Mouse (Mus musculus): ENCODE data around the gene Fndc7.
A peak's percentile ranks its signal among the peaks of the same experiment; 100 is the strongest.
"Not testable (repeated sequence)": the region's sequence is repeated elsewhere in the genome, so short reads cannot be mapped to it uniquely, and the experiment has no call there.

Gene Fndc7

DNA sequence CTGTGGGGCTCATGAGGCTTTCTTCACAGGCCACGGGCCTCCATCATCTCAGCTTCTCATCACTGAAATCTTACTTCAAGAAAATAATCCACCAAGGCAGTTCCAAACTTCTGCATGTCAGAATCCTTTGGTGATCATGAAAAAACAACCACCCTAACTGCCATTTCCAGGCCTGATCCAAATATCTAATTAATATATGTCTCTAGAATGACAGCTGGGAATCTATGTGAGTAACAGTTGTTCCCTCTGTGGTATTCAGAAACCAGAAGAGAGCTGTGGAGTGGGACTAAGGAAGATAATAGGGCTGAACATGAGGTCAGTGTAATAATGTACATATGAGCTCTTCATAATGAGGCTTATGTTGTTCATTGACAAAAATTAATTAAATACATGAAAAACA lies 36.5 kb downstream of the Fndc7 start:
- no peak for DNase-seq

DNA sequence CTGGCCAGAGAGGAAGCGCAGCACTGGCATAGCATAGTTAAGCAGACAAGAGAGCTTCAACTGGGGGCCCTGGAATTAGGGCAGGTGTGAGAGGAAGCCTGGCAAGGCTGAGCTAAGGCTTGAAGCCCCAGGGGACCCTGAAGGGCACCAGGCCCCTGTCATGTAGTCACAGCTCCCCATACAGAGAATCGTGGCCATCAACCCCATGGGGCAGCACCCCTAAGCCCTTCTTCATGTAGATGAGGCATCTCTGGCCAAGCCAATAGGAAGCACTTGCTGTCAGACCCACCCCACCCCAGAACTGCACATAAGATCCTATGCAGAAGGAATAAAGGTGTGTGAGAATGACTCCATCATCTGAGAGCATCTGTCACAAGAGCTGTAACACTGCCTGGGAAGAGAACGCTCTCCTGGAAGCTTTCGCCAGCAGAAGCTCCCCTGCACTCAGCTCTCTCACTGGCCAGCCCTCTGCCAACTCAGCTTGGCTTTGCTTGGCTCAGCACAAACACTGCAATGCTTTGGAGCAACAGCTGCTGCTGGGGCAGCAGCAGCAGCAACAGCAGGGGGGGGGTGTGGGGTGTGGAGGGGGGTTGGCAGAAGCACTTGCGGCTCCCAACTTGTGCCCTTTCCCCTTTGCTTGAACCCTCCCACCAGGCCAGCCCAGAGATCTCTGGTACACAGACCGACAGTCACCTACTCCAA lies 37.7 kb downstream of the Fndc7 start:
- peak in 1 of 2 experiments; percentile 8 for DNase-seq

DNA sequence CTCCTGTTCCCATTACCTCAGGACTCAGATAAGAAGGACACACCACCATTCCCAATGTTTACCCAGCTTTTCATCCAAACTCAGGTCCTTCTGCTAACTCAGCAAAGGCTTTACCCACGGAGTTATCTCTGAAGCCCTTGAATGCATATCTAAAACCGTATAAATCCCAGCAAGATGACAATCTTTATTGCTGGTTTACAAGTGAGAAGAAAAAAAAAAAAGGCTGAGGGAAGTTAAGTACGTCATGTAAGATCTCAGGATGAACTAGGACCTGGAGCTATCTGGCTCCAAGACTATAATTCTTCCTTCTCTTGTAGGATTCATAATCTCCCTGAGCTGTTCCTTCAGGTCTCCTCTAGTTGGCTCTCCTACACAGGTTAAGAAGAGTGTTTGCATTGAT lies 38.3 kb downstream of the Fndc7 start:
- DNase-seq, result no peak

DNA sequence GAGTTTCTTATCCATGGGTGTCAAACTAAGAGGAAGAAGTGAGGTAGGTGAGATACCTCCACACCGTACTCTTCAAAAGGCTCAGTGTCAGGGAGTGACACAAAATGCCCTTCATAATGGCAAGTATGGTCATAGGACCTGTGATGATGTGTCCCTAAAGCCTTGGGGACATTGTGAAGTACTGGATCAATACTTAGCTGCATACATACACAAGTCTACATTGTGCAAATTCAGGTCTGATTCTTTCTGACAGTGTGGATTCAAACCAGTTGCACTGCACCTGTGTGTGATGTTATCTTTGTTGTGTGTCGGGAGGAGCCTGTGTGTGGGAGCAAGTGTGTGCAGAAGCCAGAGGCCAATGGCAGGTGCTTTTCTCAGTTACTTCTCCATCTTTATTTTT lies 38.7 kb downstream of the Fndc7 start:
- no peak for DNase-seq

DNA sequence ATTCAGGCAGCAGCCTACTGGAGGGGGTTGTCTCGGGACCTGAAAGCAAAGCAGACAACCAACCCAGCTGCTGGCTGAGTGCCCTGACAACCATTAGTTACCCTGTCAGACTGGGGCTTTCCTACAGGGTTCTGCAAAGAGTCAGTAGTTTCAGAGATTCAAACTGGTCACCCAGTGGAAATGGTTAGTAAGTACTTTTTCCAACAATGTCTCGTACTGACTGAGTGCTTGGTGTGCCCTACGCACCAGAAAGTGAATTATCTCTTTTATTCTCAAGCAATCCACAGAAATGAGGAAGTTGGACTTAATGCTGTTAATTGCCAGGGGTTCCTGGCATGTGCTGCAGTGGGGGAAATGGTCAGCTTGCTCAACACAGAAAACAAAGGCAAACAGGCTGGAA lies 39.3 kb downstream of the Fndc7 start:
- no peak for DNase-seq

DNA sequence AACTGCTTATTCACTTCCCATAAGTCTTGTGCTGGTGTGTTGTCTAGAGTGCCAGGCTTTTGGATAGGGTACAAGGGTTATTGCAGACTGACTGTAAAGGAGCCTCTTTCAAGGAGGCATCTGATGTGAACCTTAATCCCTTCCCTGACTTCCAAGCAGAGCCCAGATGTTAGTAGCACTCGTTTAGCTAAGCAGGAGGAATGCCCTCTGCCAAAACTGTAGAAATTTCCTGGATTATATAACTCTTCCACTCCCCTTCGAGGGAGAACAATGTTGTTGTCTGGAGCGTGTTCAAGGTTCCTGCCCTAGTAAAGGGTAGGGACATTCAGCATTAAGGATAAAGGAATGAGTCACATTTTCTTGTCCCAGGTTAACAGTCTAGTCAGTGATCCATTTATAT lies 43.2 kb downstream of the Fndc7 start:
- no peak for DNase-seq

DNA sequence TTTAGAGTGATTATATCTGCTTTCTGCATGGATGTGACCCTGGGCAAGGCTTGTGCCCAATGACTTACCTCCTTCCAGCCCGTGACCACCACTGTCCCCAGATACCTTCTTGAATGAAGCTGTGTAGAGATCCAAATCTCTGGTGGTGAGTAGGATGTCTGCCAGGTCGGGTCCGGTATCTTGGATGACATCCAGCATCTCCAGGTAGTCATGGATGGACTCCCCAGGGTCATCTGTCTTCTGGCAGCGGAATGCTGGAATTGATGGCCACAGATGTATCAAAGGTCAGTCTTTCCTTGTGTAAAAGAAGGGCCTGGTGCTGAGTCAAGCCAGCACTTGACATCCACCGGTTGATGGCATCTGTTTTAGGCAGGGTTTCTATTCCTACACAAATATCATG lies 45.3 kb downstream of the Fndc7 start:
- DNase-seq, result no peak

DNA sequence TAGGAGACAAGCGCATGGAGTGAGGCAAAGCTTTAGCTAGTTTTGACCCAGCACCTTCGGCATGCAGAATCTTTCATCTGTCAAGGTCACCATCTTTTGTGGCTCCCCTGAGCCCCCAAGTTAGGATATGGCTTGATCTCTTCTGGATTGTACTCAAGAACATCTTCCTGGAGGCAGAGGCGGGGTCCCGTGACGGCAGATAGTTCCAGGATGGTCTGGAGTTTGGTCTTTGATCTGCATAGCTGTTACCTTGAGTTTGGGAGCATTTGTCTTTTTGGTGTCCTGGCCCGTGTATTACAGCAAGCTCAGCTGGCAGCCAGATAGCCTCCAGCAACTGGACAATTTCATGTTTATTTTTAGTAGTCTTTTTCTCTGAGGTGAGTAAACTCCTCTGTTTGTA lies 45.8 kb downstream of the Fndc7 start:
- no peak for DNase-seq

DNA sequence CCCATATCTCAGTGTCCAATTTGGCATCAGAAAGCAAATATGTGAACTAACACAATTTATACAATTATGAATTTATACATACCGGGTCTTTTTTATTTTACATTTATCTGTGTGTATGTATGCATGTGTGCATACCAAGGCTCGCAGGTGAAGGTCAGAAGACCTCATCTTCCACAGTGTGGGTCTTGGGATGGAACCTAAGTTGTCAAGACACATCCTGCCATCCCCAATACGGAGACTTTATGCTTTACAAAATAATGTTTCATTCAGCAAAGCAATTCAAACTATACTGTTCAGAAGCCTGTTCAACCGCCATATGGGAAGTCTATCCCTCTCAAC lies 49.1 kb downstream of the Fndc7 start:
- no peak for DNase-seq

DNA sequence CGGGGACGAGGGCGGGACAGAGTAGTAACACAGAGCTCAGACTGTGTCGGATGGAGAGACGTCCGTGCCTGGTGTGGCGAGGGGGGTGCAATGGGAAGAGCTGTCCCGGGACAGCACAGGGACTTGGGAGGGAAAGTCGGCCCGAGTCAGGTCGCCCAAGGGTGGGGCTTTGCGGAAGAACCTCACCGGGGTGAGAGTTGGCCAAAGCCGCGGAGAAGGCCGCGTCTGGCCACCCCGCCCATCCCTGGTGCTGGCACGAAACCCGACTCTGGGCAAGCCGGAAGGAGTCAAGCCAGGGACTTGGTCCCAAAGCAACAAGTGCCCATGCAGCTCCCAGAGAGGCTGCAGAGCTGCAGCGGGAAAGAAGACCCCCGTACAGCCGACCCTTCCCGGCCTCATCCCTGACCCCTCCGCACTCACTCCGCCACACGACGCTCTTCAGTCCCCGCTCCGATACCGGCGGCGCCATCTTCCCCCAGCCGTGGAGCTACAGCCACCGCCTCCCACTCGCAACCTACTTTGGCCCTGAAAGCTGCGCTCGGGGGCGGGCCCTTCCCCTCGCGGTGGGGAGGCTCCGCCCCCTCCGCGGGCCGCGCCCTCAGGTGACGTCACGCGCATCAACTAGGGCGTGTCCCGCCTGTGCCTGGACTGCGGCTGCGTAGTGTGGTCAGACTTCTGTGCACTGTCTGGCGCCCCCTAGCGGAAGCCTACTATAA lies 49.6 kb downstream of the Fndc7 start, which contains the start of gene Stxbp3:
Stxbp3 (minus strand) TSS at position 527 of the 716 bp plus-strand sequence.
- DNase-seq, result peak; percentile 97 to 100

DNA sequence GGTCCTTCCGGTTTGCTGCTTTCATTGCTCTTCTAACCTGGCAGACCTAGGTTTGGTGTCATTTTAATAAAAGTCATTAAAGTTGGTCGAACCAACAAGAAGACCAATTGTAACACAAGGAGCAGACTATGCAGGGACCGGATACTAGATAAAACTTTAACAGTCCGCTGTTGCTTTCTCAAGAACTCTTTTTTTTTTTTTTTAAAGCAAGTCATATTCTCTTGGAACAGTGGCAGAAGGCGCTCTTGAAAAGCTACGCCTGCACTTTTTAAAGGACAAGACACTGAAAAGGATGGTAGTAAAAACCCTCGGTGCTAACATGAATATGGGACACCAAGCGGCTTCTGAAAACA lies 50.2 kb downstream of the Fndc7 start:
- no peak for DNase-seq

DNA sequence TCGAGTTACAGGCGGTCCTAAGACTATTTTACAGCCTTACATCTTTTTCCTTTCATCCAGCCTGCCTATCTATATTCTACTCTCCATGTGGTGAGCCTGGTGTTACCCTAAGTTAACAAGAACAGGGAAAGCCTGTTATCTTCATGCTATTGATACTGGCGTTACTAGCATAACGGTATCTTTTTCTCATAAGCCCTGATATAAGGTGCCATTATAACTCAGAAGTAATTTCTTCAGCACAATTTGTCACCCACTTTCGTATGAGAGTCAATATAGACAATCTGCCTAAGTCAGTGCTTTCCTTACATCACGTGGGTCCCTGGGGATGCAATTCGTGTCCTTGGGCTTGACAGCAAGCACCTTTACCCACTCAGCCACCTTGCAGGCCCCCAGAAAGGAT lies 50.8 kb downstream of the Fndc7 start:
- no peak for DNase-seq

DNA sequence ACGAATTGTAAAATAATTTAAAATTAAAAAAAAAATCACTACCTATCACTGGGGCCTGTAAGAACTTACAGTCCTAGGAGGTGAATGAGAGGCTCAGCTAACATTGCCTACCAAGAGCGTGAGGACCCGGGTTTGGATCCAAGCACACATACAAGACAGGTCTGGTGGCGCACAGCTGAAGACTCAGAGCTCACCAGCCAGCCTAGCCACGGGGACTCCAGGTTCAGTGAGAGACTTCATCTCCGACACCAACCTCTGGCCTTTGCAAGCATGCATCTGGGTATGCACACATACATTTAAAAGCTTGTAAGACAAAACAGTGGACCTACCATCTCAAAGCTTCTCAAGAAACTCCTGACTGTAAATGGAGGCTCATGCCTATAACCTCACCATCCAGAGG lies 52.9 kb downstream of the Fndc7 start:
- no peak for DNase-seq

DNA sequence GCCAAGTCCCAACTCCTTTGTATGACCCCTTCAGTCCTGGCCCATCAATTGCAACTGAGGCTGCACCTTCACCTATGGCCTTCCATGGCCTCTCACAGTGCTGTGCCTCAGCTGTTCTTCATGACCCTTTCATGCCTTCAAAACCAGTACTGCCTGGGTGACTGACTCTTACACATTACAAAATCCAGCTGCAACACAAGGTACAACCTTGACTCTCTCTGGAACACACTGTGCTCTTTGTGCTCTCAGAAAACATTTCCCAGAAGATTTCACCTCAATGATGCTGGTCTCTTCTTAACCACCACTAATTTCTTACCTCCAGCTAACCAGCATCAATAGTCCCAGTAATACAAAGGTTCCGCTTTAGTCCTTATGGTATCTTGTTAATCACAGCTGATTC lies 56.1 kb downstream of the Fndc7 start:
- DNase-seq, result not testable (repeated sequence)

DNA sequence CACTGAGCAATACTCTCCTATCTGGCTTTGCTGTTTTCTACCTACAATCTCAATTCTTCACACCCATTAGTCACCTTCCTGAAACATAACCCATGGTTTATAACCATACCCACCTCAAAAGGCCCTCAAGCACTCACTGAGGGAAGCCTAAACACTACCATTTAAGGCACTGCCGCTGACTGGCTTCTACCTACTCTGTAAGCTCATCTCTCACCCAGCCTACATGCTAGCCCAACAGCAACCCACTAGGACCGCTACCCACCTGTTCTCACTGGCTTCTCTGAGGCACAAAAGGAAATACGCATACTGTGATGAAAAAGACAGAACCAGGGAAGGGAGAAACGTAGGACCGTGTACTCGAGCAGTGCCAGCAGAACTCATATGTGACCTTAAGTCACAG lies 58.1 kb downstream of the Fndc7 start:
- DNase-seq, result no peak

DNA sequence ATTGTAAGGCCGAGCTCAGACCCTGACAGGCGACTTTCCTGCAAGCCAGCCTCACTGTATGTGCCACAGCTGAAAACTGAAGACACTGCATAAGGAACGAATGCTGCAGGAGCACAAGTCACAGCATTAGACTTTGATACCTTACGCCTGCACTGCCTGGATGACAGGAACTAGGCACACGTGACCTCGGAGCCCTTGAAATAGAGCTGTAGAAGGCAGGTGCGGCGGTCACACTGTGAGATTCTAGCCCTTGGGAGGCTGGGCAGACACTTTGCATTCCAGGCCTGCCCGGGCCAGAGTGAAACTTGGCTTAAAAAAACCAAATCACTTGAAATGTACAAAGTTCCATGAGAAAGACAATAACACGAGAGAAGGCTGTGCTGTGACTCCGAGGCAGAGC lies 59.3 kb downstream of the Fndc7 start:
- no peak for DNase-seq

DNA sequence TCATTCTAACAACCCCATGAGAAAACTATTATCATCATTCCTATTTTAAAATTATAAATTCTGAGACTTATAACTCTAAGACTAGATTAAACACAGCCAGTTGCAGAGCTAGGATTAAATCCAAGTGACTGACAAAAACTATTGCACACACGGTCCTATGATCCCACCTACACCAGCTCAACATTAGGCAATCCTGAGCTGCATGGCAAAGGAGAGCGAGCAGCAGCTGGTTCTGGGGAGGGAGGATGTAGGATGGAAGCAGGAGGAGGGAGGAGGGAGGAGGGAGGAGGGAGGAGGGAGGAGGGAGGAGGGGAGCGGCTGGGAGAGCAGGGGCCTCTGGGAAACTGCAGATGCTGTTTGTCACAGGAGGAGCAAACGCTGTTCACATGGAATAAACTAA lies 74.2 kb downstream of the Fndc7 start:
- no peak for DNase-seq

DNA sequence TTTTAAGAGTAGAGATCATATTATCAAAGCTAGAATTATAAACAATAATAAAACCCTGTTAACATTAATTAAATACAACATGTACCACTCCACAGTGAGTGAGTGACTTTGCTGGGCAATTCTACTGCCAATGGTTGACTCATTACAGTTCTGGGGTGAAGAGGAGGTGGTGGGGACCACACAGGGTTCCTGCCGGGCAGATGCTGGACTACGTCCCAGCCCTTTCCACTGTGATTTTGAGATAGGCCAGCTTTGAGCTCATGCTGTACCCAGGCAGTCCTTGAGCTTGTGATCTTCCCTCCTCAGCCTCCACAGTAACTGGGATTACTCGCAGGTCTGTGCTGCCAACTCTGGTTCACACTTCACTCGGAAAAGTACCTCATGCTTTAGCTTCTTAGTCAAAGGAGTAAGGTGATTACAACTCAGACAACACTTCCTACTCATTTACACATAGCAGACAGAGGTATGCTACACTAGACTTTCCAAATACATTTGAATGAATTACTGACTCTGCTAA lies 79.0 kb downstream of the Fndc7 start:
- no peak for DNase-seq

DNA sequence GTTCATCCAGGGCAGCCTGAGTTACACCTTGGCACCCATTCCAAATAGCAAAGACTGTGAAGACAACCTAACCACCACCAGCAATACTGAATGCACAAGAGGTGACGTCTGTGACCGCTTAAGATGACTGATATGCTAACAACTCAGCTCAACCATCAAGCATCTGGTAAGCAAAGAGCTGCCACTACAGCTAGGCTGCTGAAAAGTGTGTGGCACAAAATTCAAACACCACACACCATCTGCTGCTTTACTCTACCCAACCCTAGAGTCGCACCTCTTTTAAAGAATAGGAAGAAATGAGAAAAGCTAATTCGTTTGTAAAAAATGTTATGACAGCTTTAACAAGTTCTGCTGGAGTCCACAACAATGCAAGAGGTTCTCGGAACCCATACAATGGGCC lies 84.2 kb downstream of the Fndc7 start:
- DNase-seq, result no peak
